In the genomic region with DNA sequence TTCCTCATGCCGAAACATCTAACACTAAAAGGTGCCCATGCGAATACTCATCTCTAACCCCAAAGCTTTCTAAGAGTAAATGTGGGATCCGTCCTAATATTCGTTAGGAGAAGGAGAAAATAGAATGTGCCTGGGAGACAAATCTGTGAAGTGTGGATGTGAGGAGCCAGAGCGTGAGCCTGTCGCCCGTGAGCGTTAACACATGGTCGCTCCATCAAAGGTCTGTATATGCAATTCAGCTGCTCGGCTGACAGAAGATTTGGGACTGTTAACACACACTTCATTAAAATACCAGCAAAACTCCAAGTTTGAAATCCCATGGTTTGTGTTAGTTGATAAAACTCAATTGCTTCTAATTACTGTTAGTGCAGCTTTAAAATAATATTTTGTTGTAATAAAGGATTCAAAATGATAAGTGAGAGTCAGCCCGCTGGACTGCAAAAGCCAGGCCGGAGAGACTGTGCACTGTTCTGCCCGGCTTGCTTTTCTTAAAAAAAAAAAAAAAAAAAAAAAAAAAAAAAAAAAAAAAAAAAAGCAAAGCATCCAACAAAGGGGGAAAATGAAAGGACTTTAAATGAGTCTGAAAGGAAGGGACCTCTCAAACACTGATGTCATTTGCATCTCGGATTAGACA, we compare ENCODE assay signal across 25 mouse cellular contexts.
DNase-seq lines count a peak whose midpoint lies in the region; ATAC-seq and TF ChIP-seq lines count a peak whose summit lies in the region.
"Had no signal": no experiment of that assay in that cellular context is flagged by ENCODE, and none has a peak within 500 bp of the region (broad histone marks: within the 10 kb centered on the region; RNA-seq: fewer than 3 reads in every experiment).

No protein-coding gene starts in this region.

- H3K4me1 ChIP-seq in limb, embryonic 14.5 days (ENCODE audit: control insufficient read depth, insufficient read depth, low read length) = no peaks in the 10 kb centered on the region
- H3K4me1 ChIP-seq in limb, embryonic 10.5 days = no peaks in the 10 kb centered on the region
- H3K4me1 ChIP-seq: hindbrain, embryonic 13.5 days; neural tube, embryonic 13.5 days had no signal

- TF ChIP-seq CTCF in brain, embryonic 14.5 days (IDR thresholded peaks at IDR 0.05; ENCODE audit: borderline replicate concordance, extremely low read depth, insufficient read depth, insufficient read length) = no peak

- no peak for DNase-seq in limb, embryonic 14.5 days (ENCODE audit: low spot score)
- DNase-seq in limb, embryonic 10.5 days (ENCODE audit: low spot score) = no peak
- peak; percentile 53 for DNase-seq in brain, embryonic 14.5 days (ENCODE audit: low read depth)
- peak; percentile 54 for DNase-seq in lung, postnatal 10 days
- no peak for DNase-seq in left cerebral cortex, postnatal 14 days (ENCODE audit: low spot score in 2 of 2)
- no peak for DNase-seq in ovary, postnatal 14 days (ENCODE audit: low spot score)
- DNase-seq in right cerebral cortex, postnatal 14 days = no peak
- DNase-seq: adrenal gland, postnatal 36 days; cerebellum, adult 2 months; cerebellum, postnatal 14 days; gastrocnemius, postnatal 25 days; heart, adult 18-20 months; heart, postnatal 36 days; kidney, adult 9 months; kidney, postnatal 10 days; layer of hippocampus, postnatal 36 days; spleen, adult 18-20 months had no signal

- no peak overlapping the region for H3K4me3 ChIP-seq in limb, embryonic 14.5 days (replicated peaks; ENCODE audit: low read length)
- H3K4me3 ChIP-seq in limb, embryonic 10.5 days = no peak overlapping the region
- H3K4me3 ChIP-seq in myocyte = no peak overlapping the region
- H3K4me3 ChIP-seq: erythroblast, embryonic 14.5 days; forebrain, embryonic 13.5 days; hindbrain, embryonic 13.5 days; neural tube, embryonic 13.5 days had no signal

- no peak overlapping the region for H3ac ChIP-seq in myocyte (ENCODE audit: control insufficient read depth, insufficient read length)

- no peaks in the 10 kb centered on the region for H3K79me2 ChIP-seq in myocyte (ENCODE audit: control insufficient read depth, insufficient read depth)

- no peaks in the 10 kb centered on the region for H3K9me3 ChIP-seq in limb, embryonic 14.5 days (ENCODE audit: control insufficient read depth, low read length)
- H3K9me3 ChIP-seq in limb, embryonic 10.5 days (replicated peaks) = no peaks in the 10 kb centered on the region
- H3K9me3 ChIP-seq: forebrain, embryonic 13.5 days; hindbrain, embryonic 13.5 days; neural tube, embryonic 13.5 days had no signal

- intact Hi-C loops in left cerebral cortex, postnatal 14 days (cut with DNase I) = no loop called here

- no peak overlapping the region for H3K9ac ChIP-seq in limb, embryonic 14.5 days (ENCODE audit: low read depth, low read length, severe bottlenecking)
- H3K9ac ChIP-seq: forebrain, embryonic 13.5 days; hindbrain, embryonic 13.5 days; neural tube, embryonic 13.5 days had no signal

- no peak overlapping the region for H3K27ac ChIP-seq in limb, embryonic 14.5 days (replicated peaks; ENCODE audit: low read depth, low read length)
- no peak overlapping the region for H3K27ac ChIP-seq in limb, embryonic 10.5 days
- H3K27ac ChIP-seq: forebrain, embryonic 13.5 days; hindbrain, embryonic 13.5 days; neural tube, embryonic 13.5 days had no signal

- TF ChIP-seq POLR2A in limb, embryonic 14.5 days (IDR thresholded peaks at IDR 0.05; ENCODE audit: borderline replicate concordance, extremely low read depth, insufficient read depth, insufficient read length) = no peak
- TF ChIP-seq POLR2A in brain, embryonic 14.5 days (IDR thresholded peaks at IDR 0.05; ENCODE audit: borderline replicate concordance, extremely low read depth, insufficient read depth, insufficient read length, poor library complexity, severe bottlenecking) = no peak
- TF ChIP-seq POLR2A in myocyte (IDR thresholded peaks at IDR 0.05; ENCODE audit: insufficient read length, low read depth) = no peak

- WGBS in limb, embryonic 14.5 days = 67% methylated on average over 14 of the region's 14 CpGs
- WGBS in limb, embryonic 10.5 days = 85% methylated on average over 14 of the region's 14 CpGs

- no peaks in the 10 kb centered on the region for H3K36me3 ChIP-seq in limb, embryonic 14.5 days (ENCODE audit: control insufficient read depth, insufficient read depth, low read length)
- H3K36me3 ChIP-seq in limb, embryonic 10.5 days = no peaks in the 10 kb centered on the region
- H3K36me3 ChIP-seq in myocyte (ENCODE audit: control insufficient read depth, insufficient read depth) = no peaks in the 10 kb centered on the region
- H3K36me3 ChIP-seq: hindbrain, embryonic 13.5 days; neural tube, embryonic 13.5 days had no signal

- H3K27me3 ChIP-seq in limb, embryonic 14.5 days (ENCODE audit: control insufficient read depth, insufficient read depth, low read length) = no peaks in the 10 kb centered on the region
- no peaks in the 10 kb centered on the region for H3K27me3 ChIP-seq in limb, embryonic 10.5 days (ENCODE audit: low read depth, poor library complexity, severe bottlenecking)
- no peaks in the 10 kb centered on the region for H3K27me3 ChIP-seq in myocyte (ENCODE audit: control insufficient read depth, insufficient read depth, insufficient read length)

- 0 out of 2 replicates have a peak, but pooled peaks have one; percentile 41 for ATAC-seq in limb, embryonic 14.5 days (ENCODE audit: low FRiP score, low read depth)
- ATAC-seq: forebrain, embryonic 13.5 days; intestine, postnatal 0 days had no signal

- H3K4me2 ChIP-seq in limb, embryonic 14.5 days (replicated peaks; ENCODE audit: low read depth, low read length, severe bottlenecking) = no peak overlapping the region
- H3K4me2 ChIP-seq in myocyte (ENCODE audit: low read depth) = peak overlapping the region; percentile 12
- H3K4me2 ChIP-seq: forebrain, embryonic 13.5 days; heart, embryonic 11.5 days; hindbrain, embryonic 13.5 days; midbrain, embryonic 11.5 days; neural tube, embryonic 13.5 days had no signal

TF ChIP-seq in myocyte, 11 proteins besides CTCF, POLR2A, EP300 and RAD21:
- TF ChIP-seq POLR2AphosphoS2 (IDR thresholded peaks at IDR 0.05; ENCODE audit: insufficient read length, low read depth) = no peak
- no peak for TF ChIP-seq TCF3 (IDR thresholded peaks at IDR 0.05; ENCODE audit: insufficient read length, low read depth)
- no peak for TF ChIP-seq E2F4 (IDR thresholded peaks at IDR 0.05; ENCODE audit: insufficient read depth)
- TF ChIP-seq TCF12 (IDR thresholded peaks at IDR 0.05; ENCODE audit: insufficient read depth, poor library complexity, severe bottlenecking) = no peak

Comparison
In these comparisons a context has a peak if more than half of its experiments do, and no peak if none do; other contexts are left out.
1. DNase-seq: peak in brain, embryonic 14.5 days (single experiment) and lung, postnatal 10 days (single experiment); none in limb, embryonic 14.5 days (single experiment), limb, embryonic 10.5 days (single experiment), left cerebral cortex, postnatal 14 days (0 of 2), ovary, postnatal 14 days (single experiment) and right cerebral cortex, postnatal 14 days (single experiment).